Mouse (Mus musculus): ENCODE data around the gene Erich4. TPM values are rescaled to one million over a fixed set of nuclear protein-coding genes. Genes with fewer than 3 reads are reported as not detected.

The Erich4 gene
- polyA plus RNA-seq, 1 experiment from 2014 or later, result not detected

DNA sequence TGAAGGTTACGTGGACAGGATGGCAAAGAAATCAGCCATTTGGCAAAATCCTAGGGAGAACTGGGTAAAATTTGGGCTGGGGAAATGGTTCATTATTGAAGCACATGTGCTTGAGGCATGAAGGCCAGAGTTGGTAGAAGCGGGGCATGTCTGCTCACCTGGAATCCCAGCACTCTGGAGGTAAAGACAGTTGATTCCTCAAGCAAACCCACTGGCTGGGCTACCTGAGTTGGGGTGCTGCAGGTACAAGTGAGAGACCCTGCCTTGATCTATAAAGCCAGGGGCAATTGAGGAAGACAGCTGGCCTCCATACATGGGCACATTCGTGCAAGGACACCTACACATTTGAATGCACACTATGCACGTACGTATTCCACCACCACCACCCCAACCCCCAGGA lies 4.4 kb upstream of the Erich4 start:
- Histone ChIP-seq H3K9ac (replicated peaks) (no peak overlapping the region), H3K27ac (no peak overlapping the region), H3K4me1 (replicated peaks) (peaks cover 8% of the 10 kb centered on the region), H3K27me3 (no peaks in the 10 kb centered on the region), H3K4me3 (replicated peaks) (peak overlapping the region; percentile 56), H3K4me2 (replicated peaks) (peak overlapping the region; percentile 63), H3K9me3 (no peaks in the 10 kb centered on the region), H3K36me3 (peaks cover 25% of the 10 kb centered on the region)
- no peak for ATAC-seq
- 94% methylated on average over 5 of the region's 5 CpGs for WGBS

DNA sequence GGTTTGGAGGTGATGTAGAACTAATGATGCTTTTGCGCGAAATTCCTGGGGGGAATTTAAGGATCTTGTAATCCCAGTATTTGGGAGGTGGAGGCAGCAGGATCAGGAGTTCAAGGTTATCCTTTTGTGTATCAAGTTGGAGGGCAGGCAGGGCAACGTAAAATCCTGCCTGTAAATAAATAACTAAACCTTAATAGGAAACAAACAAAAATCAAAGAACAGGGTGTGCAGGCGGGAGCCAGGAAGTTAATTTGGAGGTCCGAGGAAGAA lies 4.0 kb upstream of the Erich4 start:
- no peak for ATAC-seq
- H3K27ac ChIP-seq, result no peak overlapping the region
- H3K4me3 ChIP-seq (replicated peaks), result peak overlapping the region; percentile 56
- 23% methylated on average over 5 of the region's 5 CpGs for WGBS
- H3K9ac ChIP-seq (replicated peaks), result peak overlapping the region; percentile 56; the same call in 1 of the 2 replicates
- H3K27me3 ChIP-seq, result no peaks in the 10 kb centered on the region
- peaks cover 21% of the 10 kb centered on the region for H3K36me3 ChIP-seq
- H3K4me1 ChIP-seq (replicated peaks), result peaks cover 8% of the 10 kb centered on the region
- H3K9me3 ChIP-seq, result no peaks in the 10 kb centered on the region
- peak overlapping the region; percentile 63 for H3K4me2 ChIP-seq (replicated peaks)

DNA sequence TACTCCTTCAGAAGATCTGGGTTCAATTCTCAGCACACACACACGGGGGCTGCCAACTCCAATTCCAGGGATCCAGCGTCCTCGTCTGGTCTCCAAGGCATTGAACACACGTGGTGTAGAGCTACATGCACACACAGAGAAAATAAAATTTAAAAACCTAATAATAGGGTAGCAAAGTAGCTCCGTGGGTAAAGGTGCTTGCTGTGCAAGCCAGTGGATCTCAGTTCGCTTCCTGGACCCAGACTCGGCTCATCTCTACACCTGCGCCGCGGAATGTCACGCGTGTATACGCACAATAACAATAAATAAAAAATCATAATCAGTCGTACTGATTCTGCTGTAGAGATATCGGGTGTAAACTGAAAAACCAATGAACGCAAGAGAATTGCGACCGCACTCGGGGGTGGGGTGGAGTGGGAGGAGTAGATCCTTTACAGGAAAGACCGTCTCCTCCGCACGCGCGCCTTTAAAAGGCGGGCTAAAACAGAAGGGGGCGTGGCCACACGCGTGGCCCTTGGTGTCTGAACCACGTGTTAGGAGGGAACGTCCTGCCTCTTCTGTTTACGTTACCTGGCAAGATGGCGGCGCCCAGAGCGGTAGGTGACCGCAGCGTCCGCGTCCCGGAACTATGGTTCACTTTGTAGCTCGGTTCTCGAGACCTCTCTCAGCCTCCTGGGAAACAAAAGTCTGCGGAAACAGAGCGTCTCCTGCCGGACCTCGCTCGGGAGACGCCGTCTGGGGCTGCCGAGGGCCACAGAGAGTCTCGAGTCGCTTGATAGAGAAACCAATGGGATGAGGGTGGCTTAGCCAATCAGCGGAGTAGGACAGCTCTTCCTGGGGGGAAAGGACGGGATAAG lies 3.4 kb upstream of the Erich4 start, which contains the start of gene Dmac2:
TSS of gene Dmac2 (plus strand) at position 550 of the 857 bp plus-strand sequence.
- ATAC-seq, result peak; percentile 96
- whole genome bisulfite sequencing, result 1% methylated on average over 53 of the region's 53 CpGs
- Histone ChIP-seq H3K36me3 (peaks cover 17% of the 10 kb centered on the region), H3K27me3 (no peaks in the 10 kb centered on the region), H3K9ac (replicated peaks) (peak within 1 kb of the TSS; percentile 56), H3K4me3 (replicated peaks) (peak within 1 kb of the TSS; percentile 56), H3K9me3 (no peaks in the 10 kb centered on the region), H3K4me1 (replicated peaks) (peaks cover 8% of the 10 kb centered on the region), H3K4me2 (replicated peaks) (peak within 1 kb of the TSS; percentile 63), H3K27ac (no peak within 1 kb of the TSS)

DNA sequence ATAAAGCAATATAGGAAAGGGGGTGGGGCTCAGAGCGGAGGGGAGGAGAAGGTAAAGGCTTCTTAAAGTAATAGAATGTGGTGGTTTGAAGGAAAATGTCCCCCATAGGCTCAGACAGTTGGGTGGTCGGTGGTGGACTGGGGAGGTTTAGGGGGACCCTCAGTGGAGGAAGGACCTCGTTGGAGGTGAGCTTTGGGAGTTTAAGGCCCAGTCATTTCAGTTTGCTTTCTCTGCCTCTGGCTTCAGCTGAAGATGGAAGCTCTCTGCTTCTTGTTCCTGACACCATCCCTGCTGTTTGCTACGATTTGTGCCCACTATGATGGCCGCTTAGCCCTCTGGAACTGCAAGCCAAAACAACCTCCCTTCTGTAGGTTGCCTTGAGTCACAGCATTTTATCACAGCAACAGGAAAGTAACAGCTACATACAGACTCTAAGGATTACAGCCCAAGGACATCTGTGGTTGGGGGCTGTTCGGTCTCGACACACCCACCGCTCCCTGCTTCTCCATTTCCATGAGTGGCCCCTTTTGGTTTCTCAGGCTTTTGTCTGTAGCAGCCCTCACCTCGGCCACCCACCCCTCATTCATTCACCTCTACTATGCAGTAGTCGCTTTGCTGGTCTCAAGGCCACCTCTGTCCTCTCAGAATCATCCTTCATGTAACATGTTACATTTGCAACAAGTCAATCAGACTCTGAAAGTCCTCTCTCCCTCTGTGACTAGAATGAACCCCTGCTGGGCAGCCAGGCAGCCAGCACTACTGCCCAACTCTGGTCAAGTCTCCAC lies 1.9 kb upstream of the Erich4 start:
- Histone ChIP-seq H3K36me3 (peaks cover 6% of the 10 kb centered on the region; the same call in 1 of the 2 replicates), H3K4me3 (replicated peaks) (no peak overlapping the region), H3K27me3 (no peaks in the 10 kb centered on the region), H3K27ac (no peak overlapping the region), H3K4me2 (replicated peaks) (no peak overlapping the region), H3K4me1 (replicated peaks) (peaks cover 8% of the 10 kb centered on the region), H3K9ac (replicated peaks) (no peak overlapping the region), H3K9me3 (no peaks in the 10 kb centered on the region)
- no peak for ATAC-seq
- 85% methylated on average over 10 of the region's 10 CpGs for WGBS

DNA sequence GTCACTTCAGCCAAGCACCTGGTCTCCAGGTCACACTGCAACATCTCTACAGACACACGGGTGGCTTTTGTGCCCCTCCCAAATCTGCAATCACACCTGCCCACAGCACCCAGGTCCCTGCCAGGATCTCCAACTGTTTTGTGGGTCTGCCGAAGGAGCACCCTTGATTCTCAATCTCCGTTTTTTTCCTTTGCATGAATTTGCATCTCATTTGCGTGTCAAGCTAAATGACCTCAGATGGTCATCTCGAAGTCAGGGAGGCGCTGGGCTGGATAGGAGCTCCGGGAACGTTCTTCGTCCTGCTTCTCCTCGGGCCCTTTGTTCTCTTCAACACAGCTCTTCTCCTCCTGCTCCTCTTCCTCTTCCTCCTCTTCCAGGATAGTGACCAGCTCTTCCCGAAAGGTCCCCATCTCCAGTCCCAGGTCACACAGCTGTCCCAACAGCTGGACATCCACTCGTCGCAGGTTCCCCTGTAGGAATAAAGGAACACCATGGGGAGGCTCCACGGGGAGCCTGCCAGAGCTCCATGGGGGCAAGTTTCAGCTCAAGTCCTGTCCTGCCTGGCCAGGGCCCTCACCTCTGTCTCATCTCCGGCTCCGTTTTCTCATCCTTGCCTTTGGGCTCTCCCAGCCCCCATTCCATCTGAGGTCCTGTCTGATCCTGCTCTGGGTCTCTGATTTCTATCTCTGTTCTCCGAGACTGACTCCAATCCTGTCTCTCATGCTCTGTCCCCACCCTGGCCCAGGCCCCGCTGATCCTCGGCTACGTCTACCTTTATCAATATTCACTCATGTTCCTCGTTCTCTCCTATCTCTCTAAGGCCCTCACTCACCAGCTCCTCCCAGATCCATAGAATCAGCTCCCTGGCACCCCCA lies 624 bp downstream of the Erich4 start:
- peaks cover 8% of the 10 kb centered on the region for H3K4me1 ChIP-seq (replicated peaks)
- H3K27me3 ChIP-seq, result no peaks in the 10 kb centered on the region
- no peak overlapping the region for H3K4me2 ChIP-seq (replicated peaks)
- H3K9me3 ChIP-seq, result no peaks in the 10 kb centered on the region
- H3K4me3 ChIP-seq (replicated peaks), result no peak overlapping the region
- 65% methylated on average over 21 of the region's 21 CpGs for WGBS
- ATAC-seq, result no peak
- no peak overlapping the region for H3K27ac ChIP-seq
- H3K9ac ChIP-seq (replicated peaks), result no peak overlapping the region
- no peaks in the 10 kb centered on the region for H3K36me3 ChIP-seq

DNA sequence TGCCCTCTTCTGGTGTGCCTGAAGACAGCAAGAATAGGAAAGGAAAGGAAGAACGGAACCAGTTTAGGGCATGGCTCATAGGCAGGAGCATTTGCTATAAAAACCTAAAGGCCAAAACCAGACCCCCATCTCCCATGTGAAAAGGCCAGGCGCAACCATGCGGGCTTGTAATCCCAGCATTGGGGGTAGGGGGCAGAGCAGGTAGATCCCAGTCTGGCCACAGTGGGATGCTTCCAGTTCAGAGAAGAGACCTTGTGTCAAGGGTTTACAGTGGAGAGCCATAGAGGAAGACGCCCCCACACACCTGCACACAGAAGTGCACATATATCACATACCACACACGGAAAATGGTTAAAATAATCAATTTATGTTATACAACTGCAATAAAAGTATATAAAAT lies 1.6 kb downstream of the Erich4 start:
- Histone ChIP-seq H3K27me3 (no peaks in the 10 kb centered on the region), H3K4me3 (replicated peaks) (no peak overlapping the region), H3K9me3 (no peaks in the 10 kb centered on the region), H3K36me3 (no peaks in the 10 kb centered on the region), H3K4me1 (replicated peaks) (peaks cover 3% of the 10 kb centered on the region; the same call in 1 of the 2 replicates), H3K9ac (replicated peaks) (no peak overlapping the region), H3K4me2 (replicated peaks) (no peak overlapping the region), H3K27ac (no peak overlapping the region)
- WGBS, result 92% methylated on average over 5 of the region's 5 CpGs
- no peak for ATAC-seq

DNA sequence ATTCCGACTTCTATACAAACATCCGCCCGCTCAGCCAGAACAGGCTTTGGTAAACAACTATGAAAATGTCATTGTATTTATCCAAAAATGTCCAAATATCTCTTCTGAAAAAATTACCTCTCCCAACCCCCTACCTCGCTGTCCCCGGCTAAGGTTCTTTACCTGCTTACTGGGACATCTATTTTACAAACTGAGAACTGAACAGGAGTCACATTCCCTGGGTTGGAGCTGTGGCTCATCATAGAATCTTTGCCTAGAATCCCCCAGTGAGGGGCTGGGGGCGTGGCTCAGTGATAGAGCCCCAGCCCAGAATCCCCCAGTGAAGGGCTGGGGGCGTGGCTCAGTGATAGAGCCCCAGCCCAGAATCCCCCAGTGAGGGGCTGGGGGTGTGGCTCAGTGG lies 4.2 kb downstream of the Erich4 start:
- no peak overlapping the region for H3K27ac ChIP-seq
- no peak overlapping the region for H3K4me3 ChIP-seq (replicated peaks)
- no peak overlapping the region for H3K4me2 ChIP-seq (replicated peaks)
- 42% methylated on average over 7 of the region's 7 CpGs for WGBS
- no peaks in the 10 kb centered on the region for H3K36me3 ChIP-seq
- H3K4me1 ChIP-seq (replicated peaks), result no peaks in the 10 kb centered on the region
- no peaks in the 10 kb centered on the region for H3K9me3 ChIP-seq
- no peaks in the 10 kb centered on the region for H3K27me3 ChIP-seq
- ATAC-seq, result no peak
- H3K9ac ChIP-seq (replicated peaks), result no peak overlapping the region

DNA sequence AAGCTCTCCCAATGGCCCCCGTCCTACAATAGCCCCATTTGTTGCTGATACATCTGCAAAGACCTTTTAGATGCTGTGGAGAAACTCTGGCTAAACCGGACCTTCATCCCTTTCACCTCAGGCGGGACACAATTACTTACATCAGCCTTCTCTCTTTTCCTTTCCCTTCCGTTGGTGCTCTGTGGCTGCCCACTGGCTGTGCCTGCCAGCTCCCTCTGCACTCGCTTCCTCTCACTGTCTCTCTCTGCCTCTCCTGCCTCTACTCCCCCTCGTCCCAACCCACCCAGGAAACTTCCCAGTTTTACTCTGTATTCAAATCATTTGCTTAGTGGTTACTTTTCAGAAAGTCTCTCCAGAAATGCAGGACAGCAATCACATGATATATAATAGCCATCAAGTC lies 5.6 kb downstream of the Erich4 start:
- WGBS, result 38% methylated on average over 6 of the region's 6 CpGs
- H3K4me3 ChIP-seq (replicated peaks), result no peak overlapping the region
- no peak overlapping the region for H3K4me2 ChIP-seq (replicated peaks)
- no peak overlapping the region for H3K9ac ChIP-seq (replicated peaks)
- H3K36me3 ChIP-seq, result no peaks in the 10 kb centered on the region
- H3K27me3 ChIP-seq, result no peaks in the 10 kb centered on the region
- H3K4me1 ChIP-seq (replicated peaks), result no peaks in the 10 kb centered on the region
- no peaks in the 10 kb centered on the region for H3K9me3 ChIP-seq
- no peak overlapping the region for H3K27ac ChIP-seq
- ATAC-seq, result no peak

DNA sequence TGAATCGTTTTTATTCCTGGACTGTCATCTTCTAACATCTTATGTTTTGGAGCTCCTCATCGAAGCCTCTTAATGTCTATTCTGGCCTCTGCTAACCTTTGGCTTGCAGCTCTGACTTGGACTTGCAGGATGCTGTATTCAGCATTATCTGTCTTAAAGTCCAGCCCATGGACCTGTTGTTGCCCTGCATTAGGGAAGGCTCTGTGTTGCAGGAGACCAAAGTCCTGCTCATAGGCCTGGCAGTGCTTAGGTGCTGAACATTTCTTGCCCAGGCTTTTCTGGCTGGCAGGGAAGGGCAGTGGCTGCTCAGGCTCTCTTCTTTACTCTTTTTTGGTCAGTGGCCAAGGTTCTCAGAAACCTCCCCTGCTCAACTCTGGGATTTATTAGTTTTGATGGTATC lies 8.5 kb downstream of the Erich4 start:
- ATAC-seq, result no peak
- WGBS, result 95% methylated on average over 2 of the region's 2 CpGs
- Histone ChIP-seq H3K36me3 (no peaks in the 10 kb centered on the region), H3K27ac (no peak overlapping the region), H3K4me3 (replicated peaks) (no peak overlapping the region), H3K27me3 (no peaks in the 10 kb centered on the region), H3K4me2 (replicated peaks) (no peak overlapping the region), H3K9ac (replicated peaks) (no peak overlapping the region), H3K4me1 (replicated peaks) (no peaks in the 10 kb centered on the region), H3K9me3 (no peaks in the 10 kb centered on the region)

DNA sequence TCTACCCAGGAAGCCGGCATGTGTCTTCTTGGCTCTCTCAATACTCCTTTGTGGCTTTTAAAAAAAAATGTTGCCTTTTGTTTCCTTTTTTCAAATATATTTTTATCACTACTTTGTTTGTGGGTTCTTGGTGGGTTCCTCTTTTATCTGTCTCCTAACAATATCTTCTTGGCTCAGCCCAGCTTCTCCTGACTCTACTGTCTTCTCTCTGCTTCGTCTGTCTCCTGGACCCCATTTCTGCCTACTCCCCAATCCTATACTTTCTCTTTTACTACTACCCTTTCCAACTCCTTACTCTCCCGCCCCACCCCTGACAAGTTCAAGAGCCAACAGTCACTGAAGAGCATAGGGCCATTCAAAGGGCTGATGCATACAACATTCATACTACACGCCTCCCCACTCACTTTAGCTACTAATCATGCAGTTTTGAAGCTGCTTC lies 9.0 kb downstream of the Erich4 start:
- Histone ChIP-seq H3K4me2 (replicated peaks) (no peak overlapping the region), H3K4me3 (replicated peaks) (no peak overlapping the region), H3K4me1 (replicated peaks) (no peaks in the 10 kb centered on the region), H3K9me3 (no peaks in the 10 kb centered on the region), H3K9ac (replicated peaks) (no peak overlapping the region), H3K36me3 (no peaks in the 10 kb centered on the region), H3K27me3 (no peaks in the 10 kb centered on the region), H3K27ac (no peak overlapping the region)
- no peak for ATAC-seq
- WGBS, result 79% methylated on average over 4 of the region's 4 CpGs

DNA sequence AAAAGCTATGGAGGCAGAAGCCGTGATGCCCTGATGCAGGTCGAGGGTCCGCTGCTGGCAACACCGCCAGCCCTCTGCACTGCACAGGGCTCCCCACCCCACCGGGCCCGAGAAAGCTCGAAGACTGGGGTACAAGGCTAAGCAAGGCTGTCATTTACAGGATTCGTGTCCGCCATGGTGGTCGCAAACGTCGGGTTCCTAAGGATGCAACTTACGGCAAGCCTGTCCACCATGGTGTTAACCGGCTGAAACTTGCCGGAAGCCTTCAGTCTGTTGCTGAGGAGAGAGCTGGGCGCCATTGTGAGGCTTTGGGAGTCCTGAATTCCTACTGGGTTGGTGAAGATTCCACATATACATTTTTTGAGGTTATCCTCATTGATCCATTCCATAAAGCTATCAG lies 14.3 kb downstream of the Erich4 start:
- Histone ChIP-seq H3K9me3 (no peaks in the 10 kb centered on the region), H3K9ac (replicated peaks) (no peak overlapping the region), H3K4me3 (replicated peaks) (no peak overlapping the region), H3K36me3 (no peaks in the 10 kb centered on the region), H3K27me3 (no peaks in the 10 kb centered on the region), H3K4me2 (replicated peaks) (no peak overlapping the region), H3K4me1 (replicated peaks) (no peaks in the 10 kb centered on the region), H3K27ac (no peak overlapping the region)
- 91% methylated on average over 16 of the region's 16 CpGs for WGBS
- no peak for ATAC-seq

DNA sequence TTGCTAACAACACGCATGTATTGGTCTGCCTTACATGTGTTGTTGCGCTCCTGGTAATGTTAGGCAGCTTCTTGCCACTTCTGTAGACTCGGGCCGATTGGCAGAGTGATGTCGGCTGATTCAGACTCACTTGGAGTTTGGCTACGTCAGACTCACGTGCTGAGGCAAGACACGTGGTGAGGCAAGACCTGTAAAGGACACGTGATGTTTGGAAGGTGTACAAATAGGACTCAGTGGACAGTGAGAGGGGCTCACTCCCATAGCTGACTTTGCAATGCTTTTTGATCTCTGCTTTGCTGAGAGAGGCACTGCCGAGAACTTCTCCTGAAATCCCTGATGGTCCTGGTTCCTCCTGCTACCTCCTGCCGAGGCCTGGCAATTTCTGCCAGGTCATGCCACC lies 15.0 kb downstream of the Erich4 start:
- ATAC-seq, result no peak
- Histone ChIP-seq H3K27ac (no peak overlapping the region), H3K4me3 (replicated peaks) (no peak overlapping the region)

More for the DNA sequence above, 15.0 kb downstream of the Erich4 start:
- H3K9ac ChIP-seq (replicated peaks), result no peak overlapping the region
- 85% methylated on average over 11 of the region's 11 CpGs for WGBS
- H3K9me3 ChIP-seq, result no peaks in the 10 kb centered on the region
- H3K27me3 ChIP-seq, result no peaks in the 10 kb centered on the region
- H3K4me1 ChIP-seq (replicated peaks), result no peaks in the 10 kb centered on the region
- no peak overlapping the region for H3K4me2 ChIP-seq (replicated peaks)
- H3K36me3 ChIP-seq, result no peaks in the 10 kb centered on the region
